Mouse (Mus musculus) myocyte (in vitro differentiated cells): Measurements from ENCODE around the gene Tac1. TPM values are rescaled to one million over a fixed set of nuclear protein-coding genes. Genes with fewer than 3 reads are reported as not detected.

Experiments
- H3K27me3 ChIP-seq: one replicate; pipeline ENCODE4 v1.6.1; 2011; ENCODE audit not compliant: control insufficient read depth, insufficient read depth, insufficient read length
- H3K36me3 ChIP-seq: one replicate; pipeline ENCODE4 v1.6.1; 2011; ENCODE audit not compliant: control insufficient read depth, insufficient read depth
- H3K4me2 ChIP-seq: one replicate; pipeline ENCODE4 v1.6.1; 2011; ENCODE audit warnings: low read depth, control low read depth
- H3K4me3 ChIP-seq: one replicate; pipeline ENCODE4 v1.5.1; 2011; ENCODE audit warnings: mild to moderate bottlenecking, control low read depth, moderate library complexity
- H3K79me2 ChIP-seq: one replicate; pipeline ENCODE4 v1.6.1; 2011; ENCODE audit not compliant: control insufficient read depth, insufficient read depth
- H3ac ChIP-seq: one replicate; pipeline ENCODE4 v1.6.1; 2011; ENCODE audit not compliant: control insufficient read depth, insufficient read length
- CEBPB ChIP-seq: IDR thresholded peaks from 2 replicates; pipeline ENCODE4 v1.6.1; 2011; ENCODE audit warnings: mild to moderate bottlenecking, moderate library complexity; ENCODE audit not compliant: poor library complexity, insufficient read depth, severe bottlenecking
- E2F4 ChIP-seq: IDR thresholded peaks from one replicate; pipeline ENCODE4 v1.6.1; 2011; ENCODE audit warnings: mild to moderate bottlenecking, control low read depth, moderate library complexity; ENCODE audit not compliant: insufficient read depth
- MAX ChIP-seq: IDR thresholded peaks from one replicate; pipeline ENCODE4 v1.6.1; 2011; ENCODE audit warnings: low read depth, mild to moderate bottlenecking, control low read depth
- MYOD1 ChIP-seq, 3 experiments: IDR thresholded peaks; one replicate each; pipeline ENCODE4 v1.6.1; 2011; ENCODE audit warnings: control low read depth in 2 of 3, low read depth in 2 of 3, mild to moderate bottlenecking in 2 of 3, moderate library complexity in 1 of 3; ENCODE audit not compliant: insufficient read length in 2 of 3, control insufficient read depth in 1 of 3
- MYOG ChIP-seq, 3 experiments: IDR thresholded peaks; one replicate each; pipeline ENCODE4 v1.6.1; 2011; ENCODE audit warnings: control low read depth in 2 of 3, low read depth in 2 of 3, mild to moderate bottlenecking in 2 of 3; ENCODE audit not compliant: insufficient read length in 2 of 3, control insufficient read depth in 1 of 3, insufficient read depth in 1 of 3
- POLR2A ChIP-seq: IDR thresholded peaks from one replicate; pipeline ENCODE4 v1.6.1; 2011; ENCODE audit warnings: low read depth, mild to moderate bottlenecking, control low read depth, moderate library complexity; ENCODE audit not compliant: insufficient read length
- POLR2AphosphoS2 ChIP-seq: IDR thresholded peaks from one replicate; pipeline ENCODE4 v1.6.1; 2011; ENCODE audit warnings: low read depth, control low read depth; ENCODE audit not compliant: insufficient read length
- REST ChIP-seq: IDR thresholded peaks from one replicate; pipeline ENCODE4 v1.6.1; 2011; ENCODE audit warnings: mild to moderate bottlenecking, control low read depth, moderate library complexity; ENCODE audit not compliant: insufficient read depth, insufficient read length
- SRF ChIP-seq: IDR thresholded peaks from one replicate; pipeline ENCODE4 v1.6.1; 2011; ENCODE audit warnings: low read depth; ENCODE audit not compliant: control insufficient read depth, insufficient read length
- TCF12 ChIP-seq: IDR thresholded peaks from one replicate; pipeline ENCODE4 v1.6.1; 2011; ENCODE audit warnings: mild to moderate bottlenecking, control low read depth; ENCODE audit not compliant: poor library complexity, insufficient read depth, severe bottlenecking
- TCF3 ChIP-seq: IDR thresholded peaks from one replicate; pipeline ENCODE4 v1.6.1; 2011; ENCODE audit warnings: low read depth, control low read depth; ENCODE audit not compliant: insufficient read length
- USF1 ChIP-seq: IDR thresholded peaks from one replicate; pipeline ENCODE4 v1.6.1; 2011; ENCODE audit warnings: low read depth, mild to moderate bottlenecking, control low read depth, moderate library complexity
- polyA plus RNA-seq: library from polyadenylated mRNA; unstranded; fragments of >200 nt; fragmentation: generic; extraction: Trizol; gene quantifications from one replicate; pipeline ENCODE4 v1.2.1, GENCODE M21; 2012; ENCODE audit warnings: missing spikeins

Gene Tac1
- polyA plus RNA-seq, 1 experiment = 0.05 TPM

DNA sequence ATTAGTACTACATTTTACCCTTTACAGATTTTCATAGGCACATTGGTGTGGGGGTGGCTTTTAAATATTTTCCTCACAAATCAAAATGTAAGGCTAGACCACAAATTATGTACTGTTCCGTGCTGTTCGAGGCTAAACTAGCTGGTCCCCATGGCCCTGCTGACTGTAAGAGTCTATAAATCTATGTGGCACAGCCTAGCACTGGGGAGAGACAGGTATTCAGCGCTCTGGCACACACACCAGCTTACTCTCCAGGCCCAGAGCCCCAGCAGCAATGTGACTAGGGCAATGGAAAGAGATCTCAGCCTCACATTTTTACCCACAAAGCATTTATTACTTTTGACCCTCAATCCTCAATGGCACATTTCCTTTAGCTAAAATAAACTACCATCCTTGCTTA is 9.9 kb downstream of the Tac1 start:
- Histone ChIP-seq H3K4me2 (peak overlapping the region; percentile 48), H3K79me2 (no peaks in the 10 kb centered on the region), H3K36me3 (no peaks in the 10 kb centered on the region), H3K27me3 (no peaks in the 10 kb centered on the region), H3ac (no peak overlapping the region), H3K4me3 (no peak overlapping the region)
- no peak for TF ChIP-seq MYOG (IDR thresholded peaks at IDR 0.05; ENCODE audit: control insufficient read depth in 1 of 3, insufficient read depth in 1 of 3, insufficient read length in 2 of 3, low read depth in 2 of 3)
- TF ChIP-seq E2F4 = no peak
- TF ChIP-seq TCF3 = no peak
- no peak for TF ChIP-seq MAX
- no peak for TF ChIP-seq POLR2AphosphoS2
- no peak for TF ChIP-seq TCF12
- no peak for TF ChIP-seq MYOD1 (IDR thresholded peaks at IDR 0.05; ENCODE audit: control insufficient read depth in 1 of 3, insufficient read length in 2 of 3, low read depth in 2 of 3)
- TF ChIP-seq CEBPB = no peak
- TF ChIP-seq POLR2A = no peak
- no peak for TF ChIP-seq USF1
- no peak for TF ChIP-seq SRF
- TF ChIP-seq REST = no peak

DNA sequence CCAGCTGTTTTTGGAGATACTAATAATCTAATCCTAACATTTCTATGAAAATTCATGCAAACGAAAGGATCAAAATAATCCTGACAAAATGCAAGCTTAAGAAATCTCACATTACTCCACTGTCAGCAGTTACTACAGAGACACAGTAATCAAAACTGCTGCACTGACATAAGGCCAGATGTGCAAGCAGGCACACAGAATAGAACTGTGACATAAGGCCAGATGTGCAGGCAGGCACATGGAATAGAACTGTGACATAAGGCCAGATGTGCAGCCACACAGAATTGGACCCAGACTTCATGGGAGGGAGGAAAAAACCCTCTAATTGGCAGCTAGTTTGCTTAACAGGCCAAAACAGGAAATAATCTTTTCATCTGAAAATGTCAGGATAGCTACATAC is 16.5 kb downstream of the Tac1 start:
- H3K27me3 ChIP-seq = no peaks in the 10 kb centered on the region
- TF ChIP-seq SRF (no peak), POLR2AphosphoS2 (no peak), TCF12 (no peak), USF1 (no peak), MYOD1 (IDR thresholded peaks at IDR 0.05; ENCODE audit: control insufficient read depth in 1 of 3, insufficient read length in 2 of 3, low read depth in 2 of 3) (no peak), MYOG (IDR thresholded peaks at IDR 0.05; ENCODE audit: control insufficient read depth in 1 of 3, insufficient read depth in 1 of 3, insufficient read length in 2 of 3, low read depth in 2 of 3) (no peak), MAX (no peak), CEBPB (no peak), E2F4 (no peak), POLR2A (no peak), REST (no peak), TCF3 (no peak)
- no peaks in the 10 kb centered on the region for H3K36me3 ChIP-seq
- no peaks in the 10 kb centered on the region for H3K79me2 ChIP-seq
- no peak overlapping the region for H3K4me3 ChIP-seq
- H3K4me2 ChIP-seq = no peak overlapping the region
- no peak overlapping the region for H3ac ChIP-seq

DNA sequence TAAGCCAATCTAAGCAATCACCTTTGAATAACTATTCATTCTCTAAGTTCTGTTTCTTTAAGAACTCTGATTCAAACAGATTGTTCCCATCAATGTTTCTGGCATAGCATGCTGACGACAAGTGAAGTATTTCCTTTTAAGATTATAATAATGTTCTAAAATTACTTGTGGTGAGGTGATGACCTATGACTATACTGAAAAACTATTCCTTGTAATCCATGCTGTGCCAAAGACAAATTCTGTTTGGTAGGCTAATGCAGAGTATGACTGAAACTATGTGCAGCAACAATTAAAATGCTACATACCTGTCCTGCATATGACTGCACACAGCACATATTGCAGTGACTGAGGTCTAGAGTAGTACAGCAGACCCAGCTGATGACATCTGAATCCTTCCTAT is 23.4 kb downstream of the Tac1 start:
- Histone ChIP-seq H3K79me2 (no peaks in the 10 kb centered on the region), H3K36me3 (no peaks in the 10 kb centered on the region)

DNA sequence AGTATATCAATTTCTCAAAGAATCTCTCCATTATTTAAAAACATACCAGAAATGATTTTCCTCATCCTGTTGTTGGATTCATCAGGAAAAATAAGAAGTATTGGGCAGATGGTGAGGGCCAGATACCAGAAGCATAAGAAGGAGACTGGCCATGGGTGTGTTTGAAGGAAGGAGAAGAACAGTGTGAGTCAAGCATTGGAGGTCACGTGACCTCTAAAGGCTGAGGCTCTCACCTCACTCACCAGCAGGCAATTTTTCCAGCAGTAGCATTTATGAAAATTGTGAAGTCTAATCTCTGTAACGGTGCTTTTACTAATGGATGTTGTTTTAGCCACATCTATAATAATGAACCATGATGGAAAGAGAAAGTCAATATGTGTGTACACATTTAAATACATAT is 39.8 kb downstream of the Tac1 start:
- Histone ChIP-seq H3K4me3 (no peak overlapping the region), H3K79me2 (no peaks in the 10 kb centered on the region), H3ac (no peak overlapping the region), H3K4me2 (no peak overlapping the region), H3K36me3 (no peaks in the 10 kb centered on the region), H3K27me3 (no peaks in the 10 kb centered on the region)
- TF ChIP-seq USF1 (peak; percentile 21), SRF (no peak), REST (no peak), TCF12 (no peak), POLR2A (no peak)

More for the DNA sequence above, 23.4 kb downstream of the Tac1 start:
- Histone ChIP-seq H3K4me3 (no peak overlapping the region), H3K4me2 (peak overlapping the region; percentile 21), H3K27me3 (no peaks in the 10 kb centered on the region), H3ac (no peak overlapping the region)
- TF ChIP-seq SRF (no peak), USF1 (no peak), MAX (no peak), TCF12 (no peak)

DNA sequence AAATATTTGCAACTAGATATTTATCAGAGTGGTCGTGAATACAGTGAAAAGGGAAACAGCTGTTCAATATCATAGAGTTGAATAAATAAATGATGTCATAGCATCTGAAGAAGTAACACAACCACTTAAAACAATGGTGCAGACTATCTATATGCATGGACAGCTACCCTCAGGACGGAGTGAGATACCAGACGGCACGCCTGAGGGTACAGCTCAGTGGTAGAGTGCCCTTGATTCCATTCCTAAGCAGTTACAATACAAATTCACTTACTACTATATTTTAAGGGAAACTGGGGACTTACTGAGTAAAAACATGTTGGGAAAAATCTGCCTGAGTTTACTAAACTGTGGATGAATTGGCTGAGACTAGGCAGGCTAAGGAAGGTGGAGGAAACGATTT is 43.7 kb downstream of the Tac1 start:
- H3K79me2 ChIP-seq = no peaks in the 10 kb centered on the region
- no peaks in the 10 kb centered on the region for H3K27me3 ChIP-seq
- H3K4me3 ChIP-seq = no peak overlapping the region
- H3K36me3 ChIP-seq = no peaks in the 10 kb centered on the region
- H3ac ChIP-seq = no peak overlapping the region
- H3K4me2 ChIP-seq = no peak overlapping the region
- TF ChIP-seq TCF3 (no peak), POLR2A (no peak)

DNA sequence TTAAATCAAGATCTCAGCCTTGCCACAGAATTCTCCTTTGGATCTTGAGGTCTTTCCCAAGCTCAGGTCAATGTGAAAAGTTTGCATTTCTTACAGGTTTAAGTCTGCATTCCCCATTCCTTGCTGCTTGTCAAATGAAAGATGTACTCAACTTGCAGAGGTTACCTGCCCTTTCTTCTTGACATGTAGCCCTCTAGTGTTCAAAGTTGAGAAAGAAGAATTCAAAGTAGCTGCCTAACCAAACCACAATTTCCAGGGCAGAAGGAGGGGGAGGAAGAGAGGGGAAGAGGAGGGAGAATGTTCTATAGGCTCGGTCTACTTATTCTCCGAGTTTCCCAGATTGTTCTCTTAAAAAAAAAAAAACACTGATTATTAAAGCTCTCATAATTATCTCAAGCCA is 45.5 kb downstream of the Tac1 start:
- Histone ChIP-seq H3K79me2 (no peaks in the 10 kb centered on the region), H3K36me3 (no peaks in the 10 kb centered on the region), H3K4me3 (no peak overlapping the region), H3K27me3 (no peaks in the 10 kb centered on the region), H3ac (no peak overlapping the region), H3K4me2 (no peak overlapping the region)
- TF ChIP-seq POLR2A = no peak
- no peak for TF ChIP-seq POLR2AphosphoS2
- no peak for TF ChIP-seq REST
- no peak for TF ChIP-seq TCF12
- no peak for TF ChIP-seq USF1
- no peak for TF ChIP-seq MAX
- TF ChIP-seq MYOG (IDR thresholded peaks at IDR 0.05; ENCODE audit: control insufficient read depth in 1 of 3, insufficient read depth in 1 of 3, insufficient read length in 2 of 3, low read depth in 2 of 3) = no peak
- no peak for TF ChIP-seq CEBPB
- TF ChIP-seq MYOD1 (IDR thresholded peaks at IDR 0.05; ENCODE audit: control insufficient read depth in 1 of 3, insufficient read length in 2 of 3, low read depth in 2 of 3) = no peak
- no peak for TF ChIP-seq E2F4
- TF ChIP-seq TCF3 = no peak
- no peak for TF ChIP-seq SRF
